Mouse (Mus musculus): Measurements from ENCODE around the gene Pdcd2.

Gene Pdcd2

DNA sequence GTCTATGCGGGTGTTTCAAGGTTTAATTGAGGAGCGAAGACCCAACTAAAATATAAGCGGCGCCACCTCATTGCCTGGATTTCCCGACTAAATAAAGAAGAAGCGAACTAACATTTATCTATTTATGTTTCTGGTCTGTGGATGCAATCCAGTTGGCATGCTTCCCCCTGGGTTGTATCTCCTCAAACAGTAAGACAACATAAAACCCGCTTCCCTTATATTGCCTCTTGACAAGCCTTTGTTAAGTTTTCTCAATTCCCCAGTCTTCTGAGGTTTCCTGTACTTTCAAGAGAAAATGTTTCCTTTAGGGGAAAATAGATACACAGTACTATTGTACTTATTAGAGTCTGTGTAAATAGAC, 28.4 kb downstream of the Pdcd2 start:
- no peak for DNase-seq

- DNase-seq, result peak; percentile 94 to 95
Measured at GRCm38 (mm10) chr17:15497882-15498752, 29.0 kb downstream of the Pdcd2 start.

DNA sequence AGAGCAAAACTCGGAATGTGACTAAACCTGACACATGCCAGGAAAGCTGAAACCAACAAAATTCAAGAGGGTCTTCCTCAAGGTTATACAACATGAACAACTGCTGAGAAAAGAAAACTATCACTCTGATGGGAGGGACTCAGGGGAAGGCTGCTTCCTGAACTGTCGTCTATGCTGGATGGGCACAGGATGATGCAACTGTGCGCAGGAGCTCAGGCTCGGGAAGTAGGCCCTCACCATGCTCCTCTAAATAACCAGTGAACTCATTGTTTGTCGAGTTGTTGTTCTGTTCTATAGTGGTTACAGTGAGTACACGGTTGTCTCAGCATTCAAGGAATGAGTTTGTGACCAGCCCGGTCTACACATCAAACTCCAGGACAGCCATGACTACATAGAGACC, 36.6 kb downstream of the Pdcd2 start:
- no peak for DNase-seq

GRCm38 (mm10) chr17:15472671-15473070, 54.4 kb downstream of the Pdcd2 start:
- no peak for DNase-seq

Data from cerebellum, adult 18-20 months (tissue).